Mouse (Mus musculus): ENCODE data around the gene Clmp.
A peak's percentile ranks its signal among the peaks of the same experiment; 100 is the strongest.

Clmp gene

DNA sequence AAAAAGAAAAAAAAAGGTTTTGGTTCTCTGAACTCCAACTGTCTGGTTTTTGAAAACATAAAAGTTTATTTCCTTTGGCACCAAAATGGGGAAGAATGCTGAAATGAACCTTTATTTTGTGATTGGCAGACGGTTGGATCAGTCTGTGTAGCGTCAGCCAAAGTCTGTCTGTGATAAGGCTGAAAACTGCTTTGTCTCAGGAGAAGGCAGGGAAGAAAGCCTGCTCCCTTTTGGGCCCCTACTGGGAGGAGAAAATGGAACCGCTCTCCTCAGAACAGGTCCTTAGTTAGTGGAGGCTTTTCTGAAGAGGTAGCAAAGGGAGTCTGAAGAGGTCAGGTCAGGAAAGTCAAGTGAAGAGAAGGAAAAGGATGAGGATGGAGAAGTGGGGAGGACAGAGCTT, 7.3 kb downstream of the Clmp start:
- DNase-seq (ENCODE audit: low spot score in 2 of 2) = no peak

DNA sequence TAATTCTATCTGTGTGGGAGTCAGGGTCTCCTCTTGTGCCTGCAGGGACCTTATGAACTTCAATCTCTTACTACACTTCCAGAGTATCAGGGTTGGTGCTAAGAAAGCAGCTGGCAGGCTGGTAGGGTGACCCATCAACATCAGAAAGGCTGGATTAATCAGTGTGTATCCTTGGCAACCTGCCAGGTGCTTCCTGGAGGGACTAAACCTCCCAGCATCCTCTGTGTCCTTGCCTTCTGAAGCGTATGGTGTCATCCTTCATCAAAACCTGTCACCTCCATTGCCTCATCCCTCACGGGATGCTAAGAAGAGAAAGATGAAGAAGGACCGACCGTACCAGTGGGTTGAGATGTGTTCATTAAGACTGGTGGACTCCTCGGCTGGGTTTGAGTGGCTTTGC, 8.0 kb downstream of the Clmp start:
- DNase-seq (ENCODE audit: low spot score in 2 of 2) = no peak

DNA sequence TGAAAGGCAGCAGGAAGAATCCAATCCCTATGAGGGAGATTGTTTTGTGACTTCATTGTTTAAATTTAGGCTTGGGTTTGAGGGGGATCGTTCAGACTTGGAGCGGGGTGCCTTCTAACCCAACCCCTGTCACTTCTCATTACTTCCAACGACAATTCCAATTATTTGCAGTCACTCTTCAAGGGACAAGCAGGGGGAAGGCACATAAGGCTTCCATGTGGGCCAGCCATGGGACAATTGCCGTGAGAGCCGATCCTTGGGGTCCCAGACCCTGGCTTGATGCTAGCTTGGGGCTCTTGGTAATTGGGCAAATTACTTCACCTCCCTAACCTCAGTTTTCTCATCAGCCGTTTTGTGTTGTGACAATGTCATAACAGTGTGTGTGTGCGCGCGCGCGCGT, 8.5 kb downstream of the Clmp start:
- DNase-seq (ENCODE audit: low spot score in 2 of 2) = no peak

DNA sequence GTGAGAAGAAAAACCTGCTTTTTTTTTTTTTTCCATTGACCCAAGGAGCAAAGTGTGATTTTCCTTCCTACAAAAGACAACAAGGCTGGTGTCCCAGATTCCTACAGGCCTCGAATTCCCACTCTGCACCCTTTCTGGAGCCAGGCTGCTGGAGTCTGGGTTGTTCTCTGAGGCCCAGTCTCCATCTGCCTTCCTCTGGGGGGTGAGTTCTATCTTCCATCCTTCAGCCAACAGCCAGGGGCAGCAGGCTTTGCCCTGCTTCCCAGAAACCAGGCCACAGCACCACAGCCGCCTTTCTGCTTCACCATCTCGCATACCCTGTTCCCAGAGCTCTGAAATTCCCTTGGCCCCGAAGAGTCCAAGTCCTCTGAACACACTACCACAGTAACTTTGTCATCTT, 10.3 kb downstream of the Clmp start:
- DNase-seq (ENCODE audit: low spot score in 2 of 2) = no peak

DNA sequence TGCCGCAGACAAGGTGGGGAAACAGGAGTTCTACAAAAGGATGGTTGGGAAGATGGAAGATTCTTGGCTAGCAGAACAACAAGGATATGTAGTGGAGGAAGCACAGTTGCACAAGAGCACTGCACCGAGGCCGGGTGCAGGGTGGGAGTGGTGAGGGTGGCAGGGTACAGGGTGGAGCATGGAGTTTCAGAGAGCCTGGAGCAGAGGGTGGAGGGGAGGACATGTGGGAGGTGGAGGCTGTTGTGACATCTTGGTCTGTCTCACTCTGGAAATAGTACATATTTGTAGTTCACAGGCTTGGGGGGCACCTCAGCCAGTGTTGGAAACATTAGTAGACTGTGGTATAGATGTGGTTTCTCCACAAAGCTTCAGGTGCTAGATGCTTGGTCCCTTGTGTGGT, 13.4 kb downstream of the Clmp start:
- DNase-seq (ENCODE audit: low spot score in 2 of 2) = no peak

DNA sequence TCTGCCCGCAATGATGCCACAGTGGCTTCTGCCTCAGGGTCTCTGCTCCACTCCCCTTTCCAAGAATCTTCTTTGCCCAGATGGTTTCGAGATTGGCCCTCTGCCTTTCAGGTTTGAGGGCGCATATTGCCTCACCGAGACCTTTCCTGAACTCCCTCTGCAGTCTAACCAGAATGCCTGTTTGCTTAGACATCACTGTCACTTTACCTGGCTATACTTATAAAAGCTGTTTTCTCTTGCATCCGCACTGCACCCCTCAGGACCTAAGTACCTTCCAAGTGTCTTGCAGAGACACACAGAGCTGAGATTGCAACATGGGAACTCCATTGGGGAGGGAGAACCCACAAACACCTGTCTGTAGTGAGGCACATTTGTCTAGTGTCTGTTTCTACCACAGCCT, 14.5 kb downstream of the Clmp start:
- DNase-seq (ENCODE audit: low spot score in 2 of 2) = no peak

DNA sequence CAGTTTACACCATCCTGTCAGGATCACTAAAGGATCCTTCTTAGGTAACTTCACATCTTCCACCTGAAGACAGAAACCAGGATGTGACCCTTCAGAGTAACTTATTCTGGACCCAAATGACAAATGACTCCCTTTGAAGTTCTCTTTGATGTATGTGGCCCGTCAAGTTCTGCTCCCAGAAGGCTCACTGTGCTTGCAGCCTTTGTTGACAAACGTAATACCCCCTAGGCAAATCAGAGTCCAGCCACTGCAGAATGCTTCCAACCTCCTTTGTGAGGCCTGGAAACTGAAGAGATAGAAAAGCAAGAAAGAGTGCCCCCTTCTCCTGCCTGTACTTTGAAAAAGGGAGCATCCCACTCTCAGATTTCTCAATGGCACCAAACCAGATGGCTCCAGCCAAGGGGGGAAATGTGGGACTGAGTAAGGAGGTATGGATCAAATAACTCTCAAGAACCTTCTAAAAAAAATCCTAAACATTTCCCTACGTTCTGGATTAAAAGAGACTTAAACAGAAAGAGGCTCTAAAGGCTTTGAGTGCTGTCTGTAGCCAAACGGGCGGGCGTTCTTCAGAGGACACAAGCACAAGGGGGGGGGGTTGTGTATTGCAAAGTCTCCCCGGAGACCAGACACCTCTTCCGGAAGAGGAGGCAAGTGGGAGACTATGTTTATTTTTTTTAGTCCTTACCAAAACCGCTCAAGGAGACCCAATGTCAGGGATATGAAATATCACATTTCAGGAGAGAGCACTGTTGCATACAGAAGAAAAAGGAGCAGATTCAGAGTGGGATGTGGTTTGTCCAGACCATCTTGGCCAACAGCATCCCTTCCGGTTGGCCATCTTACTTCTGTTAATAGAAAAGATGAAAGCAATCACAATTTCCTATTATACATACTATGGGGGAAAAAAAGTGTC, 18.9 kb downstream of the Clmp start:
- no peak for DNase-seq (ENCODE audit: low spot score in 2 of 2)

DNA sequence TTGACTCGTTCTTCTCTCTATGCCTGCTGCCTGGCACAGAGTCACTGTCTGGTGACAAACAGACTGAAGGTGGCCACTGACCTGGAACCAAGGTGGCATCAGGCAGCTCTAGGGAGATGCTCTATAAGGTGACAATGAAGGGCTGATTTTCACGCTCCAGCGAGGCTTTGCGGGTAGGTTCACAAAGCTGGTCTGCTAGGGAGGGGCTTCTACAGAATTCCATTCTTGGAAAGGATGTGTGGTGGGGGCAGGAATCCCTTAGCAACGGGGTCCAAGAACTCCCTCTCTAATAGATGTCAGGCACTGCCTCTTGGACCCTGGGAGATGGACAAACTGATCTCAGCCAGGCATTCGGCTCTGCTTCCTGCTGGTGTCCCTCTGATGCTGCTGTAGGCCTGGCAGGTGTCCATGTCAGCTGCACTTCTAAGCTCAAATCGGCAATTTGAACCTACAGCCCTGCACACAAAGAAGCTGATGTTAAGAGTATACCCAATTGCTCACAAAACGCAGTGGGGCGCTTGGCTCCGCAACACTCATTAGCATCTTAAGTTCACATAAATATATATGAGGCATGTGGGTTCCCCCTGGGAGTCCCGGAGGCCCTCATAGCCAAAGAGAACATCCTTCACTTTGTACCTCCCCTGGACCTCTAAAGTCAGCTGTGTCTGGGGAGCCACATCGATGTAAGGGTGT, 22.8 kb downstream of the Clmp start:
- DNase-seq (ENCODE audit: low spot score in 2 of 2) = no peak

DNA sequence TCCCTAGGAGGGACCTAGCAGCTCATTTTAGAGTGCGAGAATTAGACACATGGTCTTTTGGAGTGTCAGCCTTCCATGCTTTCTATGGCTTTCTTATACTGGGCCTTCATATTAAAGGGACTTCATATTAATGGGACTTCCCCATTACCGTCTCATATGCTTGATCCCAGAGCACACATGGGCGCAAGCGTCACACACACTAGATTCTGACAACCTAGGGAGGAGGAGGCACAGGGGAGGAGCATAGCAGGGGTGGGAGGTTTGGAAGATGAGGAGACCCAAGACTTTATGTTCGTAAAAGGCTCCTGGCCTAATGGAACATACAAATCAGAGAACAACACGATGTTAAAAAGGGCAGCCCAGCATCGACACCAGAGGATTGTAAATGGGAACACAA, 23.4 kb downstream of the Clmp start:
- DNase-seq (ENCODE audit: low spot score in 2 of 2) = no peak

DNA sequence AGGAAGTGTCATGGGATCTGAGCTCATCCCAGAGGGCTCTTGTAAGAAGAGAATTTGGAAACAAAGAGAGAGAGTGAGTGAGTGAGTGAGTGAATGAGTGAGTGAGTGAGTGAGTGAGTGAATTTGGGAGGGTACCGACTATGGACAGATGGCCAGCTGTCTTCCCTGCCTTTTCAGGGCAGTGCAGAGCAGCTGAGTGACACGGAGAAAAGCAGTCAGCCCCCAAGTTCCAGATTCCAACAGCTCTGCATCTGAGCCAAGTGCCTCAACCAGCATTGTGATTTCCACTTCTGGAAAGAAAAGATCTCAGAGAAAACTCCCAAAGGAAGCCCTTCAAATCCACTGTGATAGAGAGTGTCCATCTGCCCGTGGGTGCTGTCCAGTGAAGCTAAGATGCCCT, 23.8 kb downstream of the Clmp start:
- no peak for DNase-seq (ENCODE audit: low spot score in 2 of 2)

DNA sequence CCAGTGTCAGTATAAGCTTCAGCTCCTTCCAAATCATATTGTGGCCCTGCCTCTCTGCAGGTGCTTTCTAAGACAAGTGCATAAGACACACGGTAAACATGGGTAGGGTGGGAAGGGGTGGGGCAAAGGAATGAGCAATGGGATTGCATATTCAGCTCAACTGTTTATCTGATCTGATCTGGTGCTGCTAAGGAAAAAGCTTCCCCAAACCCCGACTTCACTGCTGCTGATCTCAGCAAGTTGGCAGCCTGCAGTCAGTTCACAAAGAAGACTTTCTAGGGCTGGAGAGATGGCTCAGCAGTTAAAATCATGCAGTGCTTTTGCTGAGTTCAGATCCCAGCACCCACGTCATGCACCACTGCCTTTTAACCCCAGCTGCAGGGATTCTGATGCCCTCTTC, 24.2 kb downstream of the Clmp start:
- no peak for DNase-seq (ENCODE audit: low spot score in 2 of 2)

DNA sequence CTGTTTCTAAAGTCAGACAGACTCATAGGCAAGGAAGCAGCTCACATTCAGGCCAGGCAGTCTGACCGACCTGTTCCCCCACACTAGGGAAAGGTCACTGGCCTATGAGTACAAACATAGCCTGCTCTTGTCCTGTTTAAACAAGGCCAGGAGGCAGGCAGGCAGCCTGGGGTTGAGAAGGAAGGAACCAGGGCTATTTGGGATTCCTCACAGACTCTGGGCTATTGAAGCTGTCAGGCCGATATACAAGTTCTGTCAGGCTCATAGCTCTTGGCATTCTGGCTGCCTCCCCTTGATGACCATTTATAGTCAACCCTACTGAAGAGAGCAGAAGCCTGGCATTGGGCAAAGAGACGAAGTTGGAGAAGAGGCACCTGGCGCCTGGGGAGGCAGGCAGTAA, 25.9 kb downstream of the Clmp start:
- no peak for DNase-seq (ENCODE audit: low spot score in 2 of 2)

DNA sequence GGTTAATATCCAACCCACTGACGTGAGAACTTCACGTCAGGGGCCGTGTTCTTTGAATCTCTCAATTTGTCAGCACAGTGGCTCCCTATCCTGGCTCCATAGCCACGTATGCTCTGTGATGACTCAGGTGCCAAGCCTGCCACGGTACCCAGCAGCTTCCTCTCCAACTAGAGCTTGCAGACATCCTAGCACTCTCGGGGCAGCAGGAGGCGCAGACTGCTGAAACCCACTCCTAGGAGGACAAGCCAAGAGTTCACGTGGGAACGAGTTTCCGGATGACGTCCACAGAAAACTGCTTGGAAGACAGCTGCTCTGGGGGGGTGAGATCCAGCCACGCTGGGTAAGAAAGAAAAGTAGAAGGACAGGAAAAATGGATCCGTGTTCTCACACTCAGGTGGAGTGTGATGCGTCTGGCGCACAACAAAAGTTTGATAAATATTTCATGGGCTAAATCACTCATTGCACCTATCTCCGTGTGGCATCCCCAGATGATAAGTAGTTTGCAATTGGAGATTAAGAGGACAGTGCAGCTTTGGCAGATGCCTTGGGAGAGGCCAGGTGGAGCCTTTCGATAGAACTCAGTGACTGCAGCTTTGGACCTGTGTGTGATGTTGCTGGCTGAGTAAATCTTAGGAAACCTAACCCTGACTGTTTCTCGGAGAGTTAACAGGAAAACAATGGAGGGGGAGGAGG, 31.6 kb downstream of the Clmp start:
- DNase-seq (ENCODE audit: low spot score in 2 of 2) = peak; percentile 43 to 58

DNA sequence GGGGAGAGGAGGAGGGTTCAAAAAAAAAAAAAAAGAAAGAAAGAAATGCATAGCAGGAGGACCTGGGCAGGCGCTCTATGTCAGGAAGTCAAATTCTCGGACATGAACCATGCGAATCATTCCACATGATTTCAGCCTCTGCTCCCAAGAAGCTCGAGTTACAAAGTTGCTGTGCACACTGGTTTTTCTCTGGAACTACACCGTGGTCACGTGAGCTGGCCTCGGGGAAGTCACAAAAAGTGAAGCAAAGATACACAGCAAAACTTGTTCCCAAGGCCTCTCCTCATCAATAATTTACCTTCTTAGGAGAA, 32.1 kb downstream of the Clmp start:
- no peak for DNase-seq (ENCODE audit: low spot score in 2 of 2)

DNA sequence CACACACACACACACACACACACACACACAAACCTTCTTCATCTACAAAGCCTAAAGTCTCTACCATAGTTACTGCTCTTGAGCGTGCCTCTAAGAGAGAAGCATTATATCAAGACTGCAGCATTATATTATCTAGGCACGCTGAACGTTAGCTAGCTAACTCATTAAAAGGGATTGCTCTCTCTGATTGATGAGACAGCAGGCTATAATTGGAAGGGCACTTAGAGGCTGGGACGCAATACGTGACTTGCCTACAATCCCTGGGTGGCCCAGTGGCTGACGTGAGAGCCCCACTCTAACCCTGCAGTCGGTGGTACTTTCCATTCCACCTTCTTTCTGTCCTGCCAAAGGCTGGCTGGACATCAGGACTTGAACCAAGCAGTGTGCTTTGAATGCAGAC, 35.1 kb downstream of the Clmp start:
- no peak for DNase-seq (ENCODE audit: low spot score in 2 of 2)

DNA sequence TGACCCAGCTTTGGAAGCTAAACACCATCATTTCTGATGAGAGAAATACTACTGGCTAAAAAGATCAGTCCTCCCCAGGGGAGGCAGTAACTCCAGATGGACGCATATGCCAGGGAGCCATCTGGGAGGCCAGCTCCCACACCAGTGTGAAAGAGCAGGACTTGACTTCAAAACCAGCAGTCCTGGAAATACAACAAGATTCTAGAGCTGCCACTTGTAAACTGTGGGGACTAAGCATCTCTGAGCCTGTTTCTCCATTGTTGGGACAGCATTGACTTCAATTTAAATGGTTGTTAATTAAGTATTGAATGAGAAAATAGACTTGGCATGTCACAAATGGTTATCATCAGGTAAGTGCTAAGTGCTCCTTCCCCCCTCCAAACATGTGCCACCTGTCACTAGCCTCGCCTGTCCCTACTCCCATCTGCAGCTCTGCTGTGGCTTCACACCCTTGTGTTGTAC, 37.6 kb downstream of the Clmp start:
- DNase-seq (ENCODE audit: low spot score in 2 of 2) = no peak

DNA sequence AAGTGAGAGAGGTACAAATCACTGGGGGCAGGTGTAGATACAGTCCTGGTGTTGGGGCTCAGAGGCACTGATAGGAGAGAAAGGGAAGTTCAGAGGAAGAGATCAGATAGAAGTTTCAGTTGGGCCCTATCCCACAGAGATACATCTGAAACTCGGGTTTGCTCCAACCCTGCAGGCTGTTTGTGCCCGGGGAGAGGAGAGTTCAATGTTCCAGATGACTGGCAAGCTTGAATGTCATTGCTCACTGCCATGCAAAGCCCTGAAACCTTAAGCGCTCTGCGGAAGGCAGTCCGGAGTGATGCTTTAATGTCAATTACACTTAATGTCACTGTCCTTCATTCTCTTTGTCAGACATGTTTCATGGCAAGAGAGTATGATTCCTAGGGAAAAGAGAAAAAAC, 39.2 kb downstream of the Clmp start:
- no peak for DNase-seq (ENCODE audit: low spot score in 2 of 2)

DNA sequence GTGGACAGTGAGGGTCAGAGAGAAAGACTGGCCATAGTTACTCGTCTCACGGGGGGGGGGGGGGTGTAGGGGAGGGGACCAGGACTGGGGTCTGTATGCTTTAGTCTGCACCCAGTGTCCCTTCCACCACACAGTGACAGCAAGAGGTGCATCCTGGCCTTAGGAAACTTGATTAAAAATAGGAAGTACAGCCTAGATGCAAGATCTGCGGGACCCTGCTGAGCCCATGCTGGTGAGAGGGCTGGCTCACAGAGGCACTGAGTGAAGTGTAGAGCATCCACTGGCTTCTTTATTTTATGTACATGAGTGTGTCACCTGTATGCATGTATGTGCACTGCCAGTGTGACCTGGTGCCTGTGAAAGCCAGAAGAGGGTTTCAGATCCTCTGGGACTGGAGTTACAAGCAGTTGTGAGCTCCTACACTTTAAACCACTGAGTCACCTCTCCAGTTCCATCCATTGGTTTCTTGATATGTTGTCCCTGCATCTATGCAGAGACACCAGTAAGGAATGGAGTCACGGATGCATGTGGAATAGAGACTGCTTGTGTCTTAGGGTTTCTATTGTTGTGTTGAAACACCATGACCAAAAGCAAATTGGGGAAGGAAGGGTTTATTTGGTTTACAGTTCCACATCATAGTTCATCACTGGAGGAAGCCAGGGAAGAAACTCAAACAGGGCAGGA, 41.5 kb downstream of the Clmp start:
- DNase-seq (ENCODE audit: low spot score in 2 of 2) = no peak

DNA sequence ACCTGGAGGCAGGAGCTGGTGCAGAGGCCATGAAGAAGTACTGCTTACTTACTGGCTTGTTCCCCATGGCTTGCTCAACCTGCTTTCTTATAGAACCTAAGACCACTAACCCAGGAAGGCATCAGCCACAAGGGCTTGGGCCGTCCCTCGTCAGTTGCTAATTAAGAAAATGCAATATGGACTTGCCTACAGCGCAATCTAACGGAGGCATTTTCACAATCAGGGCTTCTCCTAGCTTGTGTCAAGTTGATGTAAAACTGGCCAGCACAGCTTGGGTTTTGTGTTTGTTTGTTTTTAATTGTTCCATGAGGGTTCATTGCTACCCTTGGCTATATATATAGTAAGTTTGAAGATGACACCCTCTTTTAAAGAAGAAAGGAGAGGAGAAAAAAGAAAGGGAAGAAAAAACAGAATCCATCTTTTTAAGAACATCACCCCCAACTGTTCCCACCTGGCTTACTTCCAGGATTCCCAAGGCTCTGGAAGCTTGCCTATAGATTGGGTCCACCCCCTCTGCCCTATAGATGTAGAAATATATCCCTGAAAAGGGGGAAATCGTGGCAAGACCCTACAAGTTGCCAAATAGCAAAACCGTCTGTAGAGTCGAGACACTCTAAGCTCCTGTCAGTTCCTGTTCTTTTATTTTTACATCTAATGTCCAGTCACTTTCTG, 42.2 kb downstream of the Clmp start:
- no peak for DNase-seq (ENCODE audit: low spot score in 2 of 2)

DNA sequence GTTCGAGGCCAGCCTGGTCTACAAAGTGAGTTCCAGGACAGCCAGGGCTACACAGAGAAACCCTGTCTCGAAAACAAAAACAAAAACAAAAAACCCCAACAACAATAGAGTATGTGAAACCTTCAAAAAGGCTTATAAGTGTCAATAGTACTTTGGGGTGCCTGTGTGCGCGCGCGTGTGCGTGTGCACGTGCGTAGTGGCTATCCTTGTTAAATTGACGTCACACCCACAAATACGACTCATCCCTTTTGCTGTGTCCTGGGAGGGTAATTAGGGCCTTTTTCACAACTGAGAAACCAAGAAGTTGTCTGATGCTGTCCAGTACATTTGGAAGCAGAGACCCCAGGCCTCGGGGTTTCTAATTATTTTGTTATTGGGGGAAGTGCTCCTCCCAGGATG, 44.5 kb downstream of the Clmp start:
- no peak for DNase-seq (ENCODE audit: low spot score in 2 of 2)

DNA sequence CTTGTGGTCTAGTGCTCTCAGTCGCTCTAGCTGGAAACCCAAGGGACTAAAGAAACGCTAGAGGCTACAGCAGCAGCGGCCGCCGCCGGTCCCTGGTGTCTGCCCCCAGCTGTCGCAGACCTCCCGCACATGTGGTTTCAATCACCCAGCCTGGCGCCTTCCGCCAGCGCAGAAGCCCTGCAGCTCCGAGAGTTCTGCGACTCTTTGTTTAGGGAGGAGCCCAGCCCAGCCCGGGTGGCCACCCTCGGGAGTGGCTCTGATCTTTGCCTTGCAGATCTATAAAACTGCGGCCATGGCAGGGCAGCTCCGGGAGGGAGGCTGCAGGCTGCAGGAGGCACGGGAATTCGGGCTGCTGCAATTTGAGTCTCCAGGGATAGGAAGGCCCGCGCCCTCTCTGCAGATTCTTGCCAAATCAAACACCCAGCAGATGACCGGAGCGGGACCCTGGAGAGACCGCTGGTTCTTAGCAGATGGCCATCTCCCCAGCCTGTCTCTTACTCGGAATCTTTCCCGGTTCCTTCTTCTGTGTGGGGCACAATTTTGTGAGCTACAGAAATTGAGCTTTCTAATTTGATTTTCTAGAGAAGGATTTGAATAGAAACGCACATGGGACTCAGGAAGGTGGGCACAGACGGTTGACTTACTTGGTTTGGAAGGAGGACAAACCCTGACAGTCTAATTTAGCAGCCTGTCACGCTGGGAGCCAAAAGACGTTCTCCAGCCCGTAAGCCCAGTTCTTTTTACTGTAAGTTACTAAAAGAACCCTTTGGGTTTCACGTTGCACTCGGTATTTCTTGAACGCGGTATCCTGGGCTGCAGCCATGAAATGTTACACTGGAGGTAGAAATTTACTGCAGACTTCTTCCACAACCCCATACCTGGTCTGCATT, 45.2 kb downstream of the Clmp start:
- DNase-seq (ENCODE audit: low spot score in 2 of 2) = peak in 1 of 2 experiments; percentile 59

Measured in frontal cortex, postnatal 36 days (tissue).